Mouse (Mus musculus): ENCODE measurements at regions not wholly inside any gene's neighbourhood (a gene's known extent, or its start where the extent isn't known, plus 50 kb on each side); places are given as distances from the start of the nearest gene placed in this dataset.
"Not testable (repeated sequence)": the region's sequence is repeated elsewhere in the genome, so short reads cannot be mapped to it uniquely, and the experiment has no call there.

GRCm38 (mm10) chr11:26683850-26684249, 90.1 kb upstream of the Vrk2 start:
- DNase-seq, result no peak

- no peak for DNase-seq
Measured at GRCm38 (mm10) chr11:26667251-26667650, 73.5 kb upstream of the Vrk2 start.

GRCm38 (mm10) chr11:26660878-26661277, 67.1 kb upstream of the Vrk2 start:
- no peak for DNase-seq

GRCm38 (mm10) chr11:26649165-26649564, 55.4 kb upstream of the Vrk2 start:
- DNase-seq, result not testable (repeated sequence)
